Mouse (Mus musculus) T-helper 2 cell (primary cell): ENCODE measurements around the gene Asb7.

Experiments
- in situ Hi-C: fragments of 300-600 bp; cut with MboI, MseI; formaldehyde crosslinking; loops from one replicate; pipeline ENCODE4 v1.15.1; 2025; ENCODE audit warnings: high pct_unique_total_duplicates

Asb7 gene

DNA sequence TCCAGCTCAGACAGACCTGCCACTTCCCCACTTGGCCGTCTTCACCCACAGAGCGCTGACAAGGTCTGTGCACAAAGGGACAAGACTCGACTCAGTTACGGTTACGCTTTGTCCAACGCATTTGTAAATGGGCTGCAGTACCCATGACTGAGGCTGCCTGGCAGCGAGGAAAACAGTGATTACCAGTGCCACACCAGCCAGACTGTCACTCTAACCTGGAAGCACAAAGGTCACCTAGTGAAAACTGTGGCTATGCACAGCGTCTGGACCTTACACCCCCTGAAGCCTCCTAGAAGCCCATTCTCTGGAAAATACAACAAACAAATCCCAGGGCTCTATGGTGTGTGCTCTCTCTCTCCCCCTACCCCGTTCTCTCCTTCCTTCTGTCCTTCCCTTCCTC lies 33.9 kb downstream of the Asb7 start:
- in situ Hi-C loops: loop anchor here (5.0 to 10.0 kb wide), 2 partner anchors 208 to 551 kb away; partner anchors contain the start of gene Chsy1

DNA sequence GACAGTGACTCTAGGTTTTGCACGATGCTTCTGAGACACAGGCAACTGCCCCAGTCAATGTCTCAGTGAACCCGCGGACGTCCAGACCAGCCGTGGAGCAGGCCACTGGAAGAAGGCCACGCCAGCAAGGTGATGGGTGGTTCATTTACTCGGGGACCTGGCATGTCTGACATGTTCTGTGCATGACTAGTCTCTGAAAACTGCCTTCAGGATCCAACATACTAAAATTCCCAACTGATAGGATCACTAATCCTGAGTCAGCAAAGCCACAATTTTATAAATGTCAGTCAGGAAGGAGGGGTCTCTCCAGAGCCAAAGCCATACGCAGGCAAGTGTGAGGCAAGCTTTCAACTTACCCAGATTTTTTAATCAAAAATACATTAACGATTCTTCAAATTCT lies 35.8 kb downstream of the Asb7 start:
- in situ Hi-C loops: loop anchor here (10.0 kb wide), 1 partner anchor 549 kb away; the partner anchor contains the start of gene Chsy1

DNA sequence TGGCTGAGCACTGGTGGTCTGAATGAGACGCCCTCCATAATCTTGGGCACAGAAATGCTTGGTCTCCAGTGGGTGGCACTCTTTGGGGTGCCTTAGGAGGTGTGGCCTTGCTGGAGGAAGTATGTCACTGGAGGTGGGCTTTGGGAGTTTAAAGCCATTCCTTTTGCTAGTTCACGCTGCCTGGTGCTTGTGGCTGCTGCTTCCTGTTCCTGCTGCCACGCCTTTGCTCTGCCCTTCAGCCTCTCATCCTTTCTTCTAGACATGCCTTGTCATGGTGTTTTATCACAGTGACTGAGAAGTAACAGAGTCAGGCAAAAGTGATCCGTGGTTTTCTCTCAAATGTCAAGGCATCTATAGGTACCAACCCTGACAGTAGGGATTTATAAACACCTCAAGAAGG lies 37.2 kb downstream of the Asb7 start:
- in situ Hi-C loops: loop anchor here (10.0 kb wide), 1 partner anchor 547 kb away; the partner anchor contains the start of gene Chsy1

DNA sequence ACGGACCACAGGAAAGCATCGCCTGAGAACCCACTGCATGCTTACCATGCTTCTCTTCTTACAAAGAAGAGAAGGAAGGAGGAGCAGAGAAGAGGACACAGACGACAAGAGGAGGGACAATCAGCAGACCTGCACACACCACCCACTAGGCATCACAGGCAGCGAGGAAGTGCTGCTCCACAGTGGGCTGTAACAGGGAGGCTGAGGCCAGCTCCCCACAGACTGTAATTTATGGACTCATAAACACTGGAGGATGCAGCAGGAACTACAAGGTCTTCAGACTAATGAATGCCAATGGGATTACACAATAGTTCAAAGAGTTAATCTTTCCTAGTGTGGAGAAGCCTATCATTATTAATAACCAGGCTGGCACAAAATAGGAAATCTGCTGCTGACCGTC lies 38.5 kb downstream of the Asb7 start:
- in situ Hi-C loops: loop anchor here (10.0 kb wide), 1 partner anchor 546 kb away; the partner anchor contains the start of gene Chsy1

DNA sequence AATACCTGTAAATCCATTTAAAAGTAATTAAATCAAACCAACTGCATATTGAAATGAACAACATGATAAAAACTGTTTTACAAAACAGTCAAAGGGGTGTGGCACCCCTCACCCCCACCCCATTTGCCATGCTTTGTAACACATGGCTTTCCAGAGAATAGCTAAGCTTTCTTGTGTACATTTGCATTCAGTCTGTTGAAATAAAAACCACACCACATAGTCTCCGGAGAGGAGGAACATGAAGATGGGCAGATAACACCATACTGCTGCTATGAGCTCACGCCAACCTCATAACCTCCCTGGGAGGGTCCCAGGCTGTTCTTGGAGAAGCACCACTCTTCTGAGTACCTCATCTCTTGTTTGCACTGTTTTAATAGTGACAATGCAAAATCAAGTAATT lies 40.2 kb downstream of the Asb7 start:
- in situ Hi-C loops: no loop called here

DNA sequence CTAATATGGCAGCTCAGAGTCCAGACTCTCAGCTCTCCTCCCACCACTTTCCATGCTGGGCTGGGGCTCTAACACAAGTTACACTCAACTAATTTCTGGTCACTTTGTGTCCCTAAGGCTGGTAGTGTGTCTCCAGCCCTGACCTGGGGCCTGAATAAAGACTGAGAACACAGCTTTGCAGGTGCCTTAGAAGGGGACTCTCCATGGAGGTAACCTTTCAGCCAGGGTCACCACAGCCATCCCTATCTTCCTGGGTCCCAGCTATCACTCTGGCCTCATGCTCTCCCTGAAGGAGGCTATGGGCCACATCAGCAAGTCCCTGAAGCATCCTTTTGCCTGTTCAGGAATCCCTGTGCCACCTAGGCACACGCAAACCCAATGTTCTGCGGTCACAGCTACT lies 43.7 kb downstream of the Asb7 start:
- in situ Hi-C loops: no loop called here

DNA sequence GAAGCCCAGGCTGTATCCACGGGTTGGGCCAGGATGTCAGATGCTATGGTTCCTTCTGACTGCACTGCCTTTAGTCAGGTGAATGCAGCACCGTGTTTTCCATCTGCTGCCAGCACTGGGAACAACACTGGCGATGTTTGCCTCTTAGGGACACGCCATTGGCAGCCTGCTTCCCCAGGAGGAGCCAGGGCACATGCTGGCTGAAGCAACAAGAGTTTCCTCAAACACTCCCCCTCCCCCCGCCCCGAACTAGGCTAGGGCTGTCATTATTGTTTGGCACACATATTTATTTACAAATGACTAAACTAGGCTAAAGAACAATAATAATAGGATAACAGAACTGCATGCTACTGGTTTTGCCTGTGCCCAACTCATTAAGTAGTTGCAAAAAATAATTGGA lies 56.0 kb downstream of the Asb7 start:
- in situ Hi-C loops: no loop called here

DNA sequence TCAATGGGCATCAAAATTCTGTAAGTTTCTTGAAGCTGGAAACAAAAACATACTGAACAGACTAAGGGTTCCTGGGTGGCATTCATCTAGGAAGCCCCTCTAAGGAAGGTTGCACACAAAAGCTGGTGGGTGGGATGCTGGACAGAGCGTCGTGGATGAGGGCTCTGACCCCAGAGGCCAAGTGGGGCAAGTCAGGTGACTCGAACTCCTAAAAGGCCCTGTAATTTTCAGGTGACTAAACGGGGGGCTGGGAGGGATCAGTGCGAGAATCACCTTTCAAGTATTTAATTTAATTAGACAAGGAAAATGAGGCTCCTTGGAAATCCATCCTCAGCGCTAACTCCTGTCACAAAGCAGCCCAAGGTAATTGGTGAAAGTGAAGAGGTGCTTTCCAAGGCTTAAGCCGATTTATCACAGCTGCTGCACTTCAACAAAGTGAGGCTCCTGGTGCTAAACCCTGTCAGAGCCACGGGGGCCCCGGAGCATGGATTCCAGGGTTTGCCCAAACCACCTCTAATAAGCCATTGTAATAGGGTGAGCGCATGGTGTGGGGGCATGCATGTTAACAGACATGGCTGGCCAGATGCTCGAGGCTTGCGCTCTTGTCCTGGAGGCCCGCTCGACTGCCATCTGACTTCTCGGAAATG lies 59.1 kb downstream of the Asb7 start:
- in situ Hi-C loops: no loop called here

DNA sequence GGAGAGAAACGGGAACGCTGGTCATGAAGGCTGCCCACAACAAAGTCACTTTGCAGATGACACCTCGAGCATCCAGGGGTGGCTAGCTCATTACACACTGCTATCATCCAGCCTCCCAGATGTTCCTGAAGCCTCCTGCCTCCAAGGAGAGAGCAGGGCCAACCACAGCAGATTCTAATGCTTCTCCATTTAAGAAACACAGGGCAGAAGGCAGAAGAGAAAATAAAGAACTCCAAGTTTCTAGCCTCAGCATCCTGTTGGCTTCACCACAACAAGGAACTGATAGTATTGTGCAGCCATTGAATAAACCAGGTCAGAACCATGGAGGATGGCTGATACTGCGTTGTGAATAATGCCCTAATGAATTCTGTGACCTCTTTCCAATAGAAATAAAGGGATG lies 60.0 kb downstream of the Asb7 start:
- in situ Hi-C loops: no loop called here

DNA sequence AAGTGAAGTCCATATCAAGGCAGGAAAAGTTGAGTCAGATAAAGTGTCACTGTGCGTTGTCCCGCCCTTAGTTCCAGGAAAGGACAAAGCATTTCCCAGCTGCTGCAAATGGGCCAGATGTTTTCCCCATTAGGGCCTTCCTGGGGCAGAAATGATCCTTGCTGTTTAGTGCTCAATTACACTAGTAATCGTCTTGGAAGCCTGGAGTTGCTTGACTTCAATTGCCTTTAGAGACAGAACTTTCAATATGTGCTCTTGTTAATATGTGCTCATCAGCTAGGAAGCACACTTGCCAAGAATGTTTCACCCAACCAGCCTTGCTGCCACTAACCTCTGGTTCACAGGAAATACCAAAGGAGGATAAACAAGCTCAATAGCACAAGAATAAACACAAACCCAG lies 66.0 kb downstream of the Asb7 start:
- in situ Hi-C loops: no loop called here

DNA sequence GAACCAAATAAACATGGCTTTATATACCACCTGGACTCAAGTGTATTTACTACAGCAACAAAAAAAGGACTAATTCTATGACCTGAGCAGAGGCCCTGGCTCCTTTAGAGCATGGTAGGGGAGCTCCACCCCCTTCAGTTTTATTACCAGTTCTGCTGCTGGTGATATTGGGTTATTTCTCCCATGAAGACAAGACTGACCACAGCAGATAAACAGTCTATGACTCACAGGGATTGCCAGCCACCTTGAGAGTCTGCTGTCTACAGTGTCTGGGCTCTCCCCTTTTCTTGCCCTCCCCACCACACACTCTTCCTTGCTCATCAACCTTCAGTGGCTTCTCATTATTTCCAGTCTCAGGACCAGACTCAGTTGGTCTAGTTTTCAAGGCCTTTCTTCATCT lies 87.5 kb downstream of the Asb7 start:
- in situ Hi-C loops: no loop called here

DNA sequence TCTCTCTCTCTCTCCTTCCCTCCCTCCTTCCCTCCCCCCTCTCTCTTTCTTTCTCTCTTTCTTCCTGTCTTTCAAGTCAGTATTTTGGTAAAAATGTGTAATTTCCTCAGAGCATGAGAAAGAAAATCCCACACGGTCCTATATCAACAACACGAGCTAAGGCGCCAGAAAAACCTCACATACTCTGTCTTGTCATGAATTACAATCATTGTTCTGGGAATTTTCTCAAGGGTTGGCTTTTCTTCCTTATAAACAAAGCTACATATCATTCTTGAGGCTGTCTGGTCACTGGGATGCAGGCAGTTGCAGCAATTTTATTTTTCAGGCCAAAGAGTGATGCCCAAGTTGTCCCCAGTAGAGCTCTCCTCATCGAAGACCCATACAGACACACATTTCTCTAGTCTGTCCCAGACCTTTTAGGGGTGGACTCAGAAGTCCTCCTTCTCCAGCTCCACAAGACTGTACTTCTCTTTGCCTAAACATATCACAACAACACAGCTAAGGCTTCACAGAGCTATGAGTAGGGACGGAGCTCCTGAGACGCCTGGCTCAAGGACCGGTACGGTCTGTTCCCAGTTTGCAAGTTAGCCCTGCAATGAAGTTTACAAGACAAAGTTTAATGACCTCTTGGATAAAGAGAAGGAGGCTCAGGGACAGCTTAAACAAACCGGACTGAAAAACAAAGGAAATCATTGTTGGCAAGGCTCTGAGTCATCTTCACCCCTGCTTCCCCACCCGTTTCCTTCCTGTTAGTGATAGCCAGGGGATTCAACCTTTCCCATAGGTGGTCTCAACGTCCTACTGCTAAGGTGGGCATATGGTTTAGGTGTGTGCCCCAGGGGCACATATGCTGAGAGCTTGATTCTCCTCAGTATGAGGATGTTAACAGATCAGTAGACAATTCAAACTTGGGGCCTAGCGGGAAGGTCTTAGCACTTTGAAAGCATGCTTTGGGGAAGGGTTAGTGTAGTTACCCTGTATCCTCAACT lies 88.5 kb downstream of the Asb7 start:
- in situ Hi-C loops: no loop called here

DNA sequence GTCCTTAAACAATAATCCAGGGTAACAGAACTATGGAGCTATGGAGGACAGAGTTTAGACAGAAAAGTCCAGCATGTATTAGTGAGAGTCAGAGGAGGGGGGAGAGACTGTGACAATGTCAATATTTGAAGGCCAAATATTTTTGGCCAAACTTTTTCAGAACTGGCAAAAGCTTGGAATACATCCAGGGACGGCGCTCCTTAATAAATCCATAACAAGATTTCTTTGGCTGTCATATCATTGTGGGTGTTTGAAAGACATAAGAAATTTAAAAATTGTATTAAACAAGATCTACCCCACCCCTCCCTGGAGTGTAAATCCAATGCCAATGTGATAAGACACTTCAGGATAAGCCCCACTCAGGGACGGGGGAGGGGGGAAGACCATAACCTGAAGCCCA lies 89.3 kb downstream of the Asb7 start:
- in situ Hi-C loops: no loop called here

DNA sequence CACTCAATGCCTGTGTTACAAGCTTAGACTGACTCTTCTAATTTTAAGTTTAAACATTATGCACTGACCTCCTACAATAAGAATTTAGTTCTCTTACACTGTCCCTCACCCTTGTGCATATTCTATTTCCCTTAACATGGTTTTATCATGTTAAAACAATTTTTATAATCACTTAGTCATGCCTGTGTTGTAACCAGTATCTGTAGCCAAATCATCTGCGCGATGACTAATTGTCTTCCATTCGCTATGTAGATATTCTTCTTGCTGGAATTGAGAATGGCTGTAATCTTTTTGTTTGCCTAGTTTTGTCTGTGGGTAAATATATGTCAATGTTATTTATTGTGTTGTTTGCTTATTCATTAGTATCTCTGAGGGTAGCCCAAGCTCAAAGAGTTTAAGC lies 91.5 kb downstream of the Asb7 start:
- in situ Hi-C loops: no loop called here
